Mouse (Mus musculus): ENCODE results near the gene Rab10.
"Not testable (repeated sequence)": the region's sequence is repeated elsewhere in the genome, so short reads cannot be mapped to it uniquely, and the experiment has no call there.

The Rab10 gene

GRCm38 (mm10) chr12:3309391-3310320, at the start of gene Rab10:
TSS of gene Rab10 (minus strand) at chr12:3309969.
- peak; percentile 99 for DNase-seq

- peak; percentile 68 to 74 for DNase-seq
These were observed 49.5 kb upstream of the Rab10 start for GRCm38 (mm10) chr12:3359302-3359701.

GRCm38 (mm10) chr12:3356824-3357223, 47.1 kb upstream of the Rab10 start:
- peak; percentile 24 to 30 for DNase-seq

GRCm38 (mm10) chr12:3355068-3355467, 45.3 kb upstream of the Rab10 start:
- DNase-seq, result no peak

- DNase-seq, result no peak
These were observed 42.4 kb upstream of the Rab10 start for GRCm38 (mm10) chr12:3352216-3352615.

DNA sequence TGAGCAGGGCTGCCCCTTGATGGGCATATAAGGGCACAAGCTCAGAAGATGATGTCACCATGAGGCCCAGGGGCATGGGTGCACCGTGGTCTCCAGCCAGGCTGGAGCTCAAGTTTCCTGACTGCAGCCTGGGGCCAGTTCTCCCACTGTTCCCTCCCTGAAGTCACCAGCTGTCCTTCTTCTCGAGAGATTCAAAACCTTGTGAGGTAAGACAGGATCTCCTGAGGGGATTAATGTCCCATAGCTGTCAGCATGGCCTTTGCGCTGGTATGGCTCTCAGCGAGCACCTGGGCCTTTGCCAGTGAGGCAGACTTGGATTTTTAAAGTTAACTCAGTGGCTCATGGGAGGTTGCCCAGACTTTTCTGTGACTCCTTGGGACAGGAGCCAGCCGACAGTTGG, 40.4 kb upstream of the Rab10 start:
- DNase-seq, result no peak

DNA sequence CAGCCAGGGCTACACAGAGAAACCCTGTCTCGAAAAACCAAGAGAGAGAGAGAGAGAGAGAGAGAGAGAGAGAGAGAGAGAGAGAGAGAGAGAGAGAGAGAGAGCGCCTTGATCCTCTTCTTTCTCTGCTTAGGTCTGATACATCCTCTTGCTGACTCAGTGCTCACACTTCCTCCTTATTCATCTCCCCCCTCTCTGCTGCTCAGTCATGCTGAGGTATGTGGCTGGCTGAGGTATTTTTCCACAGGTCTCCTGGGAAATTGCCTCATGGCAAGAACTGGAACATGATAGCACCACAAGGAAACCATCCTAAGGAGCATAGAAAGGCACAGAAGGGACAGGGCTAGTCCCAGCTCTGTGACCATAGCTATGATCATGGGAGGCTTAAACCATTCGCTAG, 39.6 kb upstream of the Rab10 start:
- no peak for DNase-seq

DNA sequence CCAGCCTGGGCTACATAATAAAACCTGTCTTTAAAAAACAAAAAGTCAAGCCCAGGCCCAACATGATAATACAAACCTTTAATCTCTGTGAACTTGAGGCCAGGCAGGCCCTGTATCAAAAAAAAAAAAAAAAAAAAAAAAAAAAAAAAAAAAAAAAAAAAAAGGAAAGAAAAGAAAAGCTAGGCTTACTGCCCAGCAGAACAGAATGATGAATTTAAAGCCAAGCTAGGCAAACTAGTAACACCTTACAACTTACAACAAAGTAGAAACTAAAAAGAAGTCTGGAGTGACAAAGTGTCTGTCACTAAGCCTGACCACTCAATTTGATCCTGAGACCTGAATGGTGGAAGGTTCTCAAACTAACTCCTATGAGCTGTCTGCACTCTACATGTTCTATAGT, 37.9 kb upstream of the Rab10 start:
- no peak for DNase-seq

DNA sequence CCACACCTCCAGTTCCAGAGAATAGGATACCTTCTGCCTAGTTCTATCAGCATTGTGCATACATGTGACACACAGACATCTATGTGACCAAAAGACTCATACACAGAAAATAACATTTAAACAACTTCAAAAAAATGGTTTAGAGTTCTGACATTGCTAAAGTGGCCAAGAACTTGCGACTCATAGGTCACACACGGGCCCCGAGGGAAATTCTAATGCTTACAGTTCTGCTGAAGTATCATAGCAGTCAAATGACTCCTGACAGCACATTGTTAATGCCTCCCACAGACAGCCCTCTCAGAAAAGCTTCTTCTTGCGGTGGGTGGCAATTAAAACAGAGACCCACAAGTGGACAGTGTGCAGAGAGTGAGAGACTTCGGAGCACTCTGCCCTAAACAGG, 35.3 kb upstream of the Rab10 start:
- DNase-seq, result no peak

- no peak for DNase-seq
These were observed 34.4 kb upstream of the Rab10 start for GRCm38 (mm10) chr12:3344155-3344554.

GRCm38 (mm10) chr12:3338931-3339330, 29.2 kb upstream of the Rab10 start:
- DNase-seq, result no peak

- DNase-seq, result no peak
These were observed 19.9 kb upstream of the Rab10 start for GRCm38 (mm10) chr12:3329677-3330076.

- no peak for DNase-seq
These were observed 15.5 kb upstream of the Rab10 start for GRCm38 (mm10) chr12:3325232-3325631.

DNA sequence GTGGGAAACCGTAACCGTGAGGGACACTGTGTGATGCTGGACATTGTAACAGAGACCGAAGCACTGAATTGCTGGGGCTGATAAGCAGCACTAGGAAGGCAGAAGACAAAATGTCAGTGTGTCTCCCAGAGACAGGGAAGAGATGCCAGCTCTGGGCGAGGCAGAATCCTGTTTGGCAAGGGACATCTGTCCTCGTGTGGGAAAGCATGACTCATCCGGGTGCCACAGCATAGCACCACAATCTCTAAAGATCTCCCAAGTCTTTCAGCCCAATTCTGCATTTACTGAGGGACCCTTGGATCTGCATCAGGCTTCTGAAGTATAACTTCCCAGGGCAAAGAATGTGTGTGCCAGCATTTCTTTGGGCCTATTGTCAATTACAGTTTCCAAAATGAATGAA, 13.5 kb upstream of the Rab10 start:
- no peak for DNase-seq

DNA sequence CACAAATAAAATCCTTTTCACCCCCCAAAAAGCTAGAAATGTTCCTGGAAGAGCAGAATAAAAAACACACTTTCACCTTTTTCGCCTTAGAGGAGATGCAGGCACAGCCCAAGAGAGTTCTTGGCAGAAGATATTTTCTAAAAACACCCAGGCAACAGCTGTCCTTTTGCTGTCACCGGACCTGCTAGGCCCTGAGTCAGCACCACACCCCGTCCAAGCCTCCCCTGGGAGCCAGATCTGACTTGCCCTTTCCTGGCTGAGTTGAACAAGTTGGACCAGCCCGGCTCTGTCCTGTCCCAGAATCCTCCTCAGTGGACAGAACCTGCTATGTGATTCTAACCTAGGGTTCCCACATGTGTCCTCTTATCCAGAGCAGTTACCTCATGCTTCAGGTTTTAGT, 9.6 kb upstream of the Rab10 start:
- DNase-seq, result no peak

- DNase-seq, result no peak
These were observed 7.2 kb upstream of the Rab10 start for GRCm38 (mm10) chr12:3316937-3317336.

DNA sequence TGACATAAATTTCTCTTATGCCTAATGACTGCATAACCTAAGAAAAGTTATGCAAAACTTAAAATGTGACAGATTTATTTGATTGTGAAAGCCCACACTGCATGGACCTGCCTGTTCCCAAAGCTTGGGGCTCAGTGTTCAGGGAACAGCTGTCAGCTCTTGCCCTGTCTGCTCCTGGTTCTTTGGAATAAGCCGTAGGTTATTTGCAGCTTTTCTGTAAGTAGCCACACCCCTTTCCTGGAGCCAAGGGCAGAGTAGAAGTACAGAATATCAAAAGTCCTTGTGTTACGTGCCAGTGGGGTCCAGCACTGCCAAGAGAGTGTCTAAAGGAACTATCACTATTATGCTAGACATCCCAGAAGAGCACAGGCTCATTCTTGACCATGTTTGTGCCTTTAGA, 6.3 kb upstream of the Rab10 start:
- no peak for DNase-seq

DNA sequence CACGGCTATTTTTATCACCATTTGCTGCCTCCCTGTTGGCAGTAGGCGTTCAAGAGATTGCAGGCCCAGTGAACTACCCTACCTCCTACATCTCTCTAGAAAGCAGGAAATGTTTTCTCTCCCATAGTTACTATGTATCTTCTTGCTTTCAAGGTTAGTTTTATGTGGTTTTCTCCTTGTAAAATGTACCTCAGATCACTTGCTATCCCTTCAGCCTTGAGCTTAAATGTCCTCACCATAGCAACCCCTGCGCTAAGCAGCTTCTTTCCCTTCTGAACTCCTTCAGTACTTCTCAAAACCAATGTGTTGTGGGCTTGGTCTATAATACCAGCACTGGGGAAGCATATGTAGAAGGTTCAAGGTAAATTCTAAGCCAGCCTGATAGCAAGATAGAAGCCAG, 3.1 kb upstream of the Rab10 start:
- DNase-seq, result no peak

DNA sequence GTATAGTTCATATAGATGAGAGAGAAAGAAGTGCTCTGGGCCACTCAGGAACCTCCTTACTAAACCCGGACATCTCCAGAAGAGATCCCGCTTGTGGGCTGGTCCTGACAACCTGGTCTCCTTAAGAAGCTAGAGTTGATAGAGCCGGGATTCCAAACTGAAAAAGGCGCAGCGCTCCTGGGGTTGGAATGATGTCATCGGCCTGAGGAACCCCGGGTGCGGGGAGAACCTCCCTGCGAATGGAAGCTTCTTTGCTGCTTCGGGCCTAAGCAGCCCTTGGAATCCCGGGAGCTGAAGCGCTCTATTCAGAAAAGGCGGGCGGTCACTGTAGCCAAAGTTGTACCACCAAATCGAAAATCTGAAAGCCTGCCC, 538 bp upstream of the Rab10 start:
- DNase-seq, result no peak

GRCm38 (mm10) chr12:3308541-3309241, 1.1 kb downstream of the Rab10 start:
- no peak for DNase-seq

DNA sequence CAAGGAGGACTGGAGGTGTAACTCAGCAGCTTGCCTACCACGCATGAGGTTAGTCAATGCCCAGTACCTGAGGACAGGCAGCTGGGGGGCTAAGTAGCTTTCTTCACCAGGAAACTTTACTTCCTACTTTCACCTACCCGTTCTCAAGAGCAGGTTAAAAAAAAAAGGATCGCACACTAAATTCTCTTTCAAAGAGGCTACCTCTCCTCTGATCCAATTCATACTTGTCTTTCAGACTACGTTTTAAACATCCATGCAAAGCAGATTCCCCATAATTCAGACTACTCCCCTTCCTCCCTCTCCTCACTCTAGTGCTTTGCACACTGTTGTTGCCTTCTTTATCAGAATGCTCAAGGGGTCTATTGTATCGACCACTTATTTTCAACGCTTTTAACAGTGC, 2.2 kb downstream of the Rab10 start:
- DNase-seq, result no peak

DNA sequence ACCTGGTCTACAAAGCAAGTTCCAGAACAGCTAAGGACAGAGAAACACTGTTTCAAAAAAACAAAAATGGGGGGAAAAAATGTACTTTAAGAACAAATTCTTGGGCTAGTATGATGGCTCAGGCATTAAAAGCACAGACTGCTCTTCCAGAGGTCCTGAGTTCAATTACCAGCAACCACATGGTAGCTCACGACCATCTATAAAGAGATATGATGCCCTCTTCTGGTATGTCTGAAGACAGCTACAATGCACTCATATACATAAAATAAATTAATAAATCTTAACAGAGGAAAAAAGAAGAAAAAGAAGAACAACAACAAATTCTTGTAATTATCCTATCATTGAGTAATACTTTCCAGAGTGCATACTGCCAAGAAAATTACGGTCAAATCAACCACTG, 4.5 kb downstream of the Rab10 start:
- DNase-seq, result no peak

GRCm38 (mm10) chr12:3297622-3298021, 12.1 kb downstream of the Rab10 start:
- DNase-seq, result not testable (repeated sequence)

- DNase-seq, result no peak
These were observed 13.7 kb downstream of the Rab10 start for GRCm38 (mm10) chr12:3296056-3296455.

All from thymus, postnatal 36 days (tissue).